Mouse (Mus musculus) cortical plate, adult 2 months (tissue): ENCODE measurements around the gene Rhbdd2.

Experiments
- CTCF ChIP-seq: fragments of 200-500 bp; IDR thresholded peaks from 2 replicates; pipeline ENCODE4 v1.5.1; 2011; ENCODE audit warnings: mild to moderate bottlenecking, control low read depth, low read length; ENCODE audit not compliant: insufficient read depth; ENCODE audit errors: extremely low read depth
- POLR2A ChIP-seq: fragments of 200-500 bp; IDR thresholded peaks from 2 replicates; pipeline ENCODE4 v1.6.1; 2011; ENCODE audit warnings: mild to moderate bottlenecking, low read length, control low read depth; ENCODE audit not compliant: insufficient read depth; ENCODE audit errors: extremely low read depth

GRCm38 (mm10) chr5:135660535-135660934 is 28.1 kb downstream of the Rhbdd2 start:
- TF ChIP-seq CTCF (no peak), POLR2A (no peak)
